Mouse (Mus musculus) stomach, embryonic 14.5 days (tissue): ENCODE measurements around the gene Sdc4. TPM values are rescaled to one million over a fixed set of nuclear protein-coding genes. Genes with fewer than 3 reads are reported as not detected.

ENCODE experiments used
- ATAC-seq: fragments of 200-750 bp; cut with Nextera tagmentation; 2 replicates; pipeline ENCODE4 v1.8.0; 2017; ENCODE audit warnings: low read depth, moderate TSS enrichment; ENCODE audit not compliant: insufficient number of reproducible peaks, insufficient read depth, low FRiP score
- H3K27ac ChIP-seq: fragments of 300-500 bp; sonication (generic); 2 replicates; pipeline ENCODE4 v1.5.1; 2014; ENCODE audit warnings: mild to moderate bottlenecking, low read length, moderate library complexity, mixed read lengths
- H3K27me3 ChIP-seq: fragments of 300-500 bp; sonication (generic); 2 replicates; pipeline ENCODE4 v1.6.1; 2014; ENCODE audit warnings: low read length, control low read depth, mixed read lengths; ENCODE audit not compliant: control insufficient read depth, insufficient read depth
- H3K36me3 ChIP-seq: fragments of 300-500 bp; sonication (generic); 2 replicates; pipeline ENCODE4 v1.6.1; 2014; ENCODE audit warnings: mild to moderate bottlenecking, control low read depth, low read length, moderate library complexity, mixed read lengths; ENCODE audit not compliant: control insufficient read depth, insufficient read depth
- H3K4me1 ChIP-seq: fragments of 300-500 bp; sonication (generic); 2 replicates; pipeline ENCODE4 v1.6.1; 2014; ENCODE audit warnings: low read length, control low read depth, mixed read lengths; ENCODE audit not compliant: control insufficient read depth, insufficient read depth
- H3K4me2 ChIP-seq: fragments of 300-500 bp; sonication (generic); replicated peaks from 2 replicates; pipeline ENCODE4 v1.6.1; 2014; ENCODE audit warnings: low read depth, low read length, control low read depth
- H3K4me3 ChIP-seq: fragments of 300-500 bp; sonication (generic); 2 replicates; pipeline ENCODE4 v1.5.1; 2014; ENCODE audit warnings: low read depth, low read length, control low read depth
- H3K9ac ChIP-seq: fragments of 300-500 bp; sonication (generic); replicated peaks from 2 replicates; pipeline ENCODE4 v1.6.1; 2014; ENCODE audit warnings: low read depth, mild to moderate bottlenecking, control low read depth, low read length, moderate library complexity, mixed read lengths
- H3K9me3 ChIP-seq: fragments of 300-500 bp; sonication (generic); 2 replicates; pipeline ENCODE4 v1.6.1; 2016; ENCODE audit warnings: low read depth, low read length, control low read depth; ENCODE audit not compliant: control insufficient read depth
- WGBS: fragments of 180-500 bp; shearing (Covaris S2); extraction: QIAGEN DNeasy Blood & Tissue Kit; methylation state at CpG from one replicate; pipeline ENCODE4 v1.1.7; 2014; 5-methylcytosine and 5-hydroxymethylcytosine counted together
- polyA plus RNA-seq: library from polyadenylated mRNA; unstranded; fragments of >200 nt; fragmentation: Nextera tagmentation; extraction: Ambion mirVana; gene quantifications from 2 replicates; pipeline ENCODE4 v1.2.1, GENCODE M21; 2014

Gene Sdc4
- polyA plus RNA-seq, 1 experiment from 2014 or later = 104 TPM

DNA sequence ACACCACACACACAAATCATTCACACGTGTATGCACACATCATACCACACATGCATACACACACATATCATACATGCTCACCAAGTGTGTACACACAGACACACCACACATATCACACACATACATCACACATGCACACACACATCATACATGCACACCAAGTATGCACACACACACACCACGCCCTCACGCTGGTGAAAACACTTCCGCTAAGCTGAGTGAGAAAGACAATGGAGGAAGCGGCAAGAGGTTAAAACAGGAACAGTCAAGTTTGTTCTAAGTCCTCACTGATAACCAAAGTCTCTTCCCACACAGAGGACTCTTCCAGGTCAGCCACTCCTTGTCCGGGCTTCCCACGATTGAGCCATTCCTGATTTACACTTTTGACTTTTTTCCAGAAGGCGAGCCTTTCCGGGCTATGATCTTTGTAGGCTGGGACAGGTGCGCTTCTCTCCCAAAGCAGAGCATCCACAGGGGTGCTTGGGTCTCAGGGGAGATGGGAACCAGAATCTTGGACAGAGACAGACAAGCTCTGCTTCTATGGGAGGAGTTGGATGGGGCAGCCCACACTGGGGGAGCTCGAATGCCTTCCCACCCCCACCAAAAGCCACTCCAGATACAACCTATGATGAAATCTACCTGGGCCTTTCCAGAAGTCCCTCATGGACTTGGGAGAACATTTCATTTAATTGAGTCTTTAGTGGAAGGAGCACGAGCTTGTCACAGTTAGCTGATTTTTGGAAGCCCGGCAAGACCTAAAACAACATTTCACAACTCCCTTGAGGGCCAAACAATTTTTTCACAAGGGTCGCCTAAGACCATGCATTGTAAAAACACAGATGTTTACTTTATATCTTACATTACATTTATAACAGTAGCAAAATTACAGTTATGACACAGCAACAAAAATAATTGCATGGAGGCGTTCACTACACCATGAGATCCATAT is 65.9 kb downstream of the Sdc4 start:
- no peaks in the 10 kb centered on the region for H3K9me3 ChIP-seq
- ATAC-seq = no peak
- WGBS = 87% methylated on average over 15 of the region's 15 CpGs

More for the DNA sequence above, 65.9 kb downstream of the Sdc4 start:
- no peak overlapping the region for H3K27ac ChIP-seq
- H3K9ac ChIP-seq = no peak overlapping the region
- H3K36me3 ChIP-seq = no peaks in the 10 kb centered on the region
- no peaks in the 10 kb centered on the region for H3K4me1 ChIP-seq
- no peak overlapping the region for H3K4me2 ChIP-seq
- H3K27me3 ChIP-seq = no peaks in the 10 kb centered on the region
- no peak overlapping the region for H3K4me3 ChIP-seq

Other genes with a start within 250 kb of the Sdc4 start
- not detected in 2 replicates for gene Wfdc15a, start 243.8 kb downstream of the Sdc4 start, polyA plus RNA-seq
- gene Wfdc15b, start 222.2 kb downstream of the Sdc4 start, polyA plus RNA-seq = 13.2 and 23.6 TPM in 2 replicates
- gene Svs2, start 205.4 kb downstream of the Sdc4 start, polyA plus RNA-seq = not detected in 2 replicates
- gene Svs3b, start 187.2 kb downstream of the Sdc4 start, polyA plus RNA-seq = not detected in 2 replicates
- gene Svs4, start 165.4 kb downstream of the Sdc4 start, polyA plus RNA-seq = not detected in 2 replicates
- not detected in 2 replicates for gene Svs3a, start 154.6 kb downstream of the Sdc4 start, polyA plus RNA-seq
- gene Svs6, start 127.1 kb downstream of the Sdc4 start, polyA plus RNA-seq = not detected in 2 replicates
- not detected in 2 replicates for gene Svs5, start 111.1 kb downstream of the Sdc4 start, polyA plus RNA-seq
- 0.58 and 1.8 TPM in 2 replicates for gene Slpi, start 54.8 kb downstream of the Sdc4 start, polyA plus RNA-seq
- 0.14 and 6.6 TPM in 2 replicates for gene Rbpjl, start 40.7 kb downstream of the Sdc4 start, polyA plus RNA-seq
- gene Matn4, start 38.7 kb downstream of the Sdc4 start, polyA plus RNA-seq = 1.1 and 2.0 TPM in 2 replicates
- 65.0 and 67.6 TPM in 2 replicates for gene Sys1, start 13.1 kb upstream of the Sdc4 start, polyA plus RNA-seq
- gene Gm20458, start 17.1 kb upstream of the Sdc4 start, polyA plus RNA-seq = 7.0 and 19.1 TPM in 2 replicates
- gene Trp53tg5, start 29.8 kb upstream of the Sdc4 start, polyA plus RNA-seq = not detected in 2 replicates
- gene Dbndd2, start 42.2 kb upstream of the Sdc4 start, polyA plus RNA-seq = 8.8 and 17.9 TPM in 2 replicates
- gene Pigt, start 53.6 kb upstream of the Sdc4 start, polyA plus RNA-seq = 83.0 and 86.0 TPM in 2 replicates
- 241 and 274 TPM in 2 replicates for gene Wfdc2, start 118.5 kb upstream of the Sdc4 start, polyA plus RNA-seq
- not detected in 2 replicates for gene Spint3, start 129.6 kb upstream of the Sdc4 start, polyA plus RNA-seq
- gene Wfdc6a, start 141.6 kb upstream of the Sdc4 start, polyA plus RNA-seq = 2.1 and 2.3 TPM in 2 replicates
- gene Eppin, start 149.7 kb upstream of the Sdc4 start, polyA plus RNA-seq = not detected in 2 replicates
- not detected in 2 replicates for gene Wfdc6b, start 169.6 kb upstream of the Sdc4 start, polyA plus RNA-seq
- not detected in 2 replicates for gene Wfdc8, start 169.7 kb upstream of the Sdc4 start, polyA plus RNA-seq
- not detected in 2 replicates for gene Wfdc16, start 194.9 kb upstream of the Sdc4 start, polyA plus RNA-seq
- gene Wfdc10, start 212.2 kb upstream of the Sdc4 start, polyA plus RNA-seq = 0.64 and 1.3 TPM in 2 replicates
- gene Wfdc9, start 212.7 kb upstream of the Sdc4 start, polyA plus RNA-seq = not detected in 2 replicates
- not detected in 2 replicates for gene Wfdc11, start 230.2 kb upstream of the Sdc4 start, polyA plus RNA-seq
- gene Wfdc13, start 241.2 kb upstream of the Sdc4 start, polyA plus RNA-seq = 2.4 and 2.5 TPM in 2 replicates